Mouse (Mus musculus) layer of hippocampus, adult 11-12 months (tissue): ENCODE data around the gene Sapcd2.
A peak's percentile ranks its signal among the peaks of the same experiment; 100 is the strongest.

Experiments used
- DNase-seq: peaks from one replicate; pipeline ENCODE4 v3.0.0; 2022; ENCODE audit warnings: low spot score

Gene Sapcd2

GRCm38 (mm10) chr2:25422587-25423410 is 50.7 kb downstream of the Sapcd2 start, which contains the start of gene Fut7:
TSS of gene Fut7 (plus strand) at chr2:25423267.
- no peak for DNase-seq

GRCm38 (mm10) chr2:25423626-25424025 is 51.5 kb downstream of the Sapcd2 start:
- no peak for DNase-seq

- no peak for DNase-seq
Observed at GRCm38 (mm10) chr2:25425481-25425880, 53.4 kb downstream of the Sapcd2 start.

- peak; percentile 69 for DNase-seq
Observed at GRCm38 (mm10) chr2:25426721-25427191, 54.6 kb downstream of the Sapcd2 start.

- no peak for DNase-seq
Observed at GRCm38 (mm10) chr2:25427256-25427655, 55.1 kb downstream of the Sapcd2 start.
